Mouse (Mus musculus) liver, embryonic 12.5 days (tissue): ENCODE measurements around the gene Ptpn21. TPM values are rescaled to one million over a fixed set of nuclear protein-coding genes. Genes with fewer than 3 reads are reported as not detected.

Experiments used
- ATAC-seq: fragments of 200-750 bp; cut with Nextera tagmentation; 2 replicates; pipeline ENCODE4 v1.8.0; 2017; ENCODE audit warnings: moderate number of reproducible peaks, mild to moderate bottlenecking, moderate library complexity
- H3K27ac ChIP-seq: fragments of 300-500 bp; sonication (generic); 2 replicates; pipeline ENCODE4 v1.5.1; 2016; ENCODE audit warnings: mild to moderate bottlenecking
- H3K27me3 ChIP-seq: fragments of 300-500 bp; sonication (generic); replicated peaks from 2 replicates; pipeline ENCODE4 v1.6.1; 2016; ENCODE audit warnings: mild to moderate bottlenecking, moderate library complexity
- H3K36me3 ChIP-seq: fragments of 300-500 bp; sonication (generic); 2 replicates; pipeline ENCODE4 v1.6.1; 2016; ENCODE audit warnings: mild to moderate bottlenecking, moderate library complexity
- H3K4me1 ChIP-seq: fragments of 300-500 bp; sonication (generic); 2 replicates; pipeline ENCODE4 v1.6.1; 2016
- H3K4me2 ChIP-seq: fragments of 300-500 bp; sonication (generic); 2 replicates; pipeline ENCODE4 v1.6.1; 2016; ENCODE audit warnings: mild to moderate bottlenecking, moderate library complexity
- H3K4me3 ChIP-seq: fragments of 300-500 bp; sonication (generic); 2 replicates; pipeline ENCODE4 v1.5.1; 2016; ENCODE audit warnings: mild to moderate bottlenecking, moderate library complexity
- H3K9ac ChIP-seq: fragments of 300-500 bp; sonication (generic); 2 replicates; pipeline ENCODE4 v1.6.1; 2016; ENCODE audit warnings: mild to moderate bottlenecking, moderate library complexity
- H3K9me3 ChIP-seq: fragments of 300-500 bp; sonication (generic); replicated peaks from 2 replicates; pipeline ENCODE4 v1.6.1; 2016; ENCODE audit warnings: mild to moderate bottlenecking, moderate library complexity
- WGBS: fragments of 180-500 bp; shearing (Covaris S2); methylation state at CpG from one replicate; pipeline ENCODE4 v1.1.7; 2016; ENCODE audit not compliant: insufficient replicate concordance; 5-methylcytosine and 5-hydroxymethylcytosine counted together
- polyA plus RNA-seq: library from polyadenylated mRNA; unstranded; fragments of >200 nt; fragmentation: Nextera tagmentation; extraction: Ambion mirVana; gene quantifications from 2 replicates; pipeline ENCODE4 v1.2.1, GENCODE M21; 2016

Gene Ptpn21
- polyA plus RNA-seq, 1 experiment from 2014 or later, result 2.4 TPM

DNA sequence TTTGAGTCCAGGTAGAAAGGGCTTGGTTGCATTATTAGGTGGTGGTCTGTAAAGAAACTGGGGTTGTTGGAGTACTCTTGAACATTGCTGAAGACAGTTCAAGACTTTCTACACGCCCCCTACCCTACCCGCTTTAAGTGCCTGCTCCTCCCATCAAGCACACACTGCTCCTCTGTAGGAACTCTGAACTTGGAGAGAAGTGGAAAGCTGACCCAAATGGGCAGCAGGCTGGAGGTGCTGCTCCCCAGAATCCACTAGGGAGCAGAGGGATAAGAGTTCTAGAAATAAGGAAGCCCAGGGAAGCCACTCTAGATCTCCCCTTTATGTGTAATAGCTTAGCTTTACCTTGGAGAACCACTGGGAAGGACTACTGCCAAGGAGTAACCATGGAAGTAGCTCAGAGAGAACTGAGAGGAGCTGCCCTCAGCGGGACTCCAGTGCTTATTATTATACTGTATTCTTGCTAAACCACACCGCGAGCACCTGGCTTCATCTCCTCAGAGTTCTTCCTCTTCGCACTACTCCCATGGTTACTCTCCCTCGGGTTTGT lies 671 bp upstream of the Ptpn21 start:
- Histone ChIP-seq H3K36me3 (no peaks in the 10 kb centered on the region), H3K4me2 (peak overlapping the region; percentile 72), H3K27ac (no peak overlapping the region), H3K4me3 (peak overlapping the region; percentile 68), H3K27me3 (peaks cover 65% of the 10 kb centered on the region), H3K4me1 (peaks cover 21% of the 10 kb centered on the region), H3K9ac (peak overlapping the region; percentile 72; the same call in 1 of the 2 replicates), H3K9me3 (no peaks in the 10 kb centered on the region)
- 16% methylated on average over 7 of the region's 7 CpGs for WGBS
- no peak for ATAC-seq

- no peaks in the 10 kb centered on the region for H3K36me3 ChIP-seq
- peak; percentile 11; the same call in 1 of the 2 replicates for ATAC-seq
- H3K4me3 ChIP-seq, result peak overlapping the region; percentile 62
- peak overlapping the region; percentile 64 for H3K9ac ChIP-seq
- H3K27me3 ChIP-seq, result peaks cover 47% of the 10 kb centered on the region
- no peaks in the 10 kb centered on the region for H3K9me3 ChIP-seq
- WGBS, result 18% methylated on average over 22 of the region's 22 CpGs
- peaks cover 21% of the 10 kb centered on the region for H3K4me1 ChIP-seq
- peak overlapping the region; percentile 79 for H3K4me2 ChIP-seq
- no peak overlapping the region for H3K27ac ChIP-seq
Observed at GRCm38 (mm10) chr12:98734880-98735801, 2.1 kb downstream of the Ptpn21 start.

- Histone ChIP-seq H3K27me3 (peaks cover 39% of the 10 kb centered on the region), H3K4me1 (peaks cover 21% of the 10 kb centered on the region), H3K4me2 (peak overlapping the region; percentile 79), H3K9me3 (no peaks in the 10 kb centered on the region), H3K36me3 (no peaks in the 10 kb centered on the region), H3K27ac (peak overlapping the region; percentile 54), H3K4me3 (peak overlapping the region; percentile 62), H3K9ac (peak overlapping the region; percentile 64)
- 2% methylated on average over 30 of the region's 30 CpGs for WGBS
- ATAC-seq, result peak; percentile 90
Observed at GRCm38 (mm10) chr12:98734246-98734879, 2.8 kb downstream of the Ptpn21 start.

DNA sequence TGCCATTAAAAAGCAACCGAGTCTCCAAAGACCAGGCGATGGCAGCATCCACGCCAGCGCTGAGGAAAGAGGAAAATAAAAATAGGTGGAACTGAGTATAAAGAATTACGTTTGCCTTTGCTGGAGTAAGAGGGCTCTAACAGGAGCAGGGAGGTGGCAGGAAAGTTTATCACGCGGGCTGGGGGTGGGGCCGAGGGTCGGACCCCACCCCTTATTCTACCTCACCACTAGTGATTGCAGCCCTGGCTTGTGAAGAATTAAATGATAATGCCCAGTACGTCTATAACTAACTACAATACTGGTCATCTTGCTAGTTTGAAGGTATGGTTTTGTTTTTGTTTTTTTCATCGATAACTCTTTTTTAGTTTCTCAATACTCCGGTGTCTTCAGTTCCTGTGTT lies 3.4 kb downstream of the Ptpn21 start:
- Histone ChIP-seq H3K9ac (peak overlapping the region; percentile 64), H3K9me3 (no peaks in the 10 kb centered on the region), H3K27me3 (peaks cover 34% of the 10 kb centered on the region), H3K4me3 (peak overlapping the region; percentile 62), H3K27ac (peak overlapping the region; percentile 54; the same call in 1 of the 2 replicates), H3K36me3 (no peaks in the 10 kb centered on the region), H3K4me2 (peak overlapping the region; percentile 79), H3K4me1 (peaks cover 21% of the 10 kb centered on the region)
- peak; percentile 60 for ATAC-seq
- WGBS, result 12% methylated on average over 12 of the region's 12 CpGs

DNA sequence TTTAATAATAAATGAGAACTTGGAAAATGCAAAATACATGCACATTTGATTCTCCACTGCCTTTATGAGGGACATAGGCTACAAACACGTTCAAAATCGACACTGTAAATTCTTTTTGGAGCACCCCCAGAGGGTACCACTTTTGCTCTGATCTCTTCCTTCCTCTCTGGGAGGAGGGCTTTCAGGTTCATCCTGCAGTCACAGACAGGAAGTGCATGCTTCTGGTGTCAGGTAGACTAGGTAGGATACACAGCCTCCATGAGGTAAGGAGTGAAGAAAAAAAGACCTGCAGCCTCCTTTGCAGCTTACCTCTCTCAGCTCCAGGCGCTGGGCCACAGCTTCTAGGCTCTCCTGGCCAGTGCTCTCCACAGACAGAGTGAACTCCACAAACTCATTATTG lies 4.0 kb downstream of the Ptpn21 start:
- Histone ChIP-seq H3K4me2 (peak overlapping the region; percentile 79), H3K4me3 (peak overlapping the region; percentile 62), H3K4me1 (peaks cover 21% of the 10 kb centered on the region), H3K27me3 (peaks cover 27% of the 10 kb centered on the region), H3K9me3 (no peaks in the 10 kb centered on the region), H3K36me3 (no peaks in the 10 kb centered on the region), H3K27ac (no peak overlapping the region), H3K9ac (peak overlapping the region; percentile 64)
- ATAC-seq, result no peak
- 50% methylated on average over 3 of the region's 3 CpGs for WGBS

DNA sequence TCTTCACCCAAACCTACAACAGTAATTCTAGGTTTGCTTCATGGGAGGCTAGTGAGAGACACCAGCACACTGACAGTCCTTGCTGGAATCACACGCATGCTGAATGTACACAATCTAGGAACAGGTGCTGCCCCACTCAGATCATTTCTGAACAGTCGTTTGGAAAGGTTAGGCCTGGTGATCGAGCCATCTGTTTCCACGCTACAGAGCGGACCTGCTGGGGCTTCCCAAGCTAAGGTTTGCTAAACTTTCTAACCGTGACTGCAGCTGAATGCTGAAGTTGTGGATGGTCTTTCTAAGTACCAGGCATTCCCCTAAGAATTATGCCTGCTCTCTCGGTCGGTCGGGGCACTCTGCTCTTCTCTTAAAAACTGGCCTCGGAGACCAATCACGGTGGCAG lies 6.5 kb downstream of the Ptpn21 start:
- no peaks in the 10 kb centered on the region for H3K9me3 ChIP-seq
- 80% methylated on average over 11 of the region's 11 CpGs for WGBS
- no peak overlapping the region for H3K27ac ChIP-seq
- no peak for ATAC-seq
- H3K27me3 ChIP-seq, result peaks cover 9% of the 10 kb centered on the region; the same call in 1 of the 2 replicates
- H3K4me1 ChIP-seq, result peaks cover 18% of the 10 kb centered on the region
- no peak overlapping the region for H3K4me3 ChIP-seq
- no peaks in the 10 kb centered on the region for H3K36me3 ChIP-seq
- H3K9ac ChIP-seq, result no peak overlapping the region
- H3K4me2 ChIP-seq, result no peak overlapping the region

DNA sequence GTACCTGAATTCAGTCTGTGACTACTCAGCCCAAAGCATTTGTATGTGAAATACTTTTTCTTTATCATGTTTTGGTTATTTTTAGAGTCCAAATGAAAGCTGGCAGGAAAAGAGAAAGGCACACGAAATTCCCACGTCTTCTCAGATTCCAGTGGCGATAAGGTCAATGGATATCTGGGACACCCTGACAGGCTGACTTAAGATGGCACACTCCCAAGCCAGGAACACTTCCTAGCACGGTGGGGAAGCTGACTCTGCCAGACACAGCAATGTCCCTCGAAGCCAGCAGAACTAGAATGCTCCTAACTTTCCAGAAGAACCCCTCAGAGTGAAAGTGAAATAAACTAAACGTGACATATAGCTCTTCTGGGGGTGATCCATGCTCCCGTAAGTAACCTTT lies 10.0 kb downstream of the Ptpn21 start:
- Histone ChIP-seq H3K36me3 (no peaks in the 10 kb centered on the region), H3K4me1 (peaks cover 7% of the 10 kb centered on the region; the same call in 1 of the 2 replicates), H3K9me3 (no peaks in the 10 kb centered on the region), H3K27ac (no peak overlapping the region), H3K4me2 (no peak overlapping the region), H3K4me3 (no peak overlapping the region), H3K27me3 (no peaks in the 10 kb centered on the region), H3K9ac (no peak overlapping the region)
- ATAC-seq, result no peak
- WGBS, result 66% methylated on average over 7 of the region's 7 CpGs

DNA sequence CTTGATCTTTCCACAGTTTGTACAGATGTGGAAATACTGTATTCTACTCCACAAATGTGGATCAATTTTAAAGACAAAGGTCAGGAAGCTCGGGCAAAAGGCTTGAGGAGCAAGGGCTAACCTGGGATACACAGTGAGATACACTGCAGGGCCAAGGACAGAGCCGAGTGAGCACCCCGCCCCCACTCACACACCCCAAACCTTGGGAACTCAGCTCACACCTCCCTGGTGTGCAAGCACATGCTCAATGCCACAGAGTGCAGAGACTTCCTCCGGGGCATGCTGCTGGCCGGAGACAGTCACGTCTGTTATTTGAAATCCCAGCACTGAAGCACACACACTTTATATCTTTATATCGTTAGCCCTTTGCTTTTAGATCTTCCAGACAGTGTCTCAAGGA lies 11.1 kb downstream of the Ptpn21 start:
- H3K9me3 ChIP-seq, result no peaks in the 10 kb centered on the region
- H3K4me1 ChIP-seq, result peaks cover 7% of the 10 kb centered on the region; the same call in 1 of the 2 replicates
- no peak overlapping the region for H3K27ac ChIP-seq
- 0 out of 2 replicates have a peak, but pooled peaks have one; percentile 46 for ATAC-seq
- 69% methylated on average over 7 of the region's 7 CpGs for WGBS
- H3K4me2 ChIP-seq, result no peak overlapping the region
- no peak overlapping the region for H3K9ac ChIP-seq
- no peaks in the 10 kb centered on the region for H3K36me3 ChIP-seq
- no peak overlapping the region for H3K4me3 ChIP-seq
- H3K27me3 ChIP-seq, result no peaks in the 10 kb centered on the region

GRCm38 (mm10) chr12:98724976-98725375 lies 12.2 kb downstream of the Ptpn21 start:
- Histone ChIP-seq H3K9me3 (no peaks in the 10 kb centered on the region), H3K4me1 (peaks cover 7% of the 10 kb centered on the region; the same call in 1 of the 2 replicates), H3K27ac (no peak overlapping the region), H3K9ac (no peak overlapping the region), H3K4me3 (no peak overlapping the region), H3K36me3 (no peaks in the 10 kb centered on the region), H3K27me3 (no peaks in the 10 kb centered on the region), H3K4me2 (no peak overlapping the region)
- no peak for ATAC-seq
- WGBS, result 52% methylated on average over 5 of the region's 5 CpGs

GRCm38 (mm10) chr12:98724224-98724623 lies 13.0 kb downstream of the Ptpn21 start:
- no peaks in the 10 kb centered on the region for H3K27me3 ChIP-seq
- no peak overlapping the region for H3K4me3 ChIP-seq
- no peak overlapping the region for H3K4me2 ChIP-seq
- ATAC-seq, result no peak
- H3K4me1 ChIP-seq, result peaks cover 7% of the 10 kb centered on the region; the same call in 1 of the 2 replicates
- no peak overlapping the region for H3K27ac ChIP-seq
- WGBS, result 82% methylated on average over 7 of the region's 7 CpGs
- no peaks in the 10 kb centered on the region for H3K36me3 ChIP-seq
- H3K9me3 ChIP-seq, result no peaks in the 10 kb centered on the region
- no peak overlapping the region for H3K9ac ChIP-seq

GRCm38 (mm10) chr12:98721030-98721429 lies 16.2 kb downstream of the Ptpn21 start:
- H3K36me3 ChIP-seq, result no peaks in the 10 kb centered on the region
- H3K27ac ChIP-seq, result no peak overlapping the region
- no peak for ATAC-seq
- no peak overlapping the region for H3K9ac ChIP-seq
- no peak overlapping the region for H3K4me3 ChIP-seq
- WGBS, result 63% methylated on average over 3 of the region's 3 CpGs
- peaks cover 7% of the 10 kb centered on the region; the same call in 1 of the 2 replicates for H3K4me1 ChIP-seq
- no peak overlapping the region for H3K4me2 ChIP-seq
- H3K9me3 ChIP-seq, result no peaks in the 10 kb centered on the region
- H3K27me3 ChIP-seq, result no peaks in the 10 kb centered on the region

- H3K27ac ChIP-seq, result no peak overlapping the region
- no peak for ATAC-seq
- no peaks in the 10 kb centered on the region for H3K36me3 ChIP-seq
- H3K4me3 ChIP-seq, result no peak overlapping the region
- 67% methylated on average over 3 of the region's 3 CpGs for WGBS
- no peaks in the 10 kb centered on the region for H3K27me3 ChIP-seq
- H3K4me2 ChIP-seq, result no peak overlapping the region
- peaks cover 6% of the 10 kb centered on the region; the same call in 1 of the 2 replicates for H3K4me1 ChIP-seq
- no peak overlapping the region for H3K9ac ChIP-seq
- H3K9me3 ChIP-seq, result no peaks in the 10 kb centered on the region
Observed at GRCm38 (mm10) chr12:98720628-98721027, 16.6 kb downstream of the Ptpn21 start.
